ENCODE assay signal across 33 mouse cellular contexts in the genomic region with DNA sequence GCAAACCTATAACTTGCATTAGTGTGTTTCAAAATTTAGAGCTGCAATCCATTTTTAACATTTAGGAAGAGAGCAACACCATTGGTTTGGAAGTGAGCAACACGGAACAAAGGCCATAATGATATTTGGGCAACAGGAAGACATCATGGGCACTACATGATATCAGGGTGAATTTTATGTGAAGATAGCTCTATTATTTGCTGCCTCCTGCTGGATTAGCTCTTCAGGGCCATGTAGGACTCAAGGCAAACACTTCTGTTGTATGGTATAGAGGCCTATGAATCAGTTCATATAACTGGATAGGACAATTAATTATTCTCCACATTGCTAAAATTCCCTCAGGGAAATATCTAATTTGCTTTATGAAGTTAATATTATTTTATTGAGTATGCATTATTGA.
"Had no signal": no experiment of that assay in that cellular context is flagged by ENCODE, and none has a peak within 500 bp of the region (broad histone marks: within the 10 kb centered on the region; RNA-seq: fewer than 3 reads in every experiment).

No protein-coding gene starts in this region.

- H3K36me3 ChIP-seq: heart, embryonic 10.5 days; heart, embryonic 12.5 days; heart, embryonic 13.5 days; heart, embryonic 15.5 days; hindbrain, embryonic 10.5 days; hindbrain, embryonic 12.5 days; hindbrain, embryonic 13.5 days; hindbrain, embryonic 15.5 days; kidney, embryonic 15.5 days had no signal

- ATAC-seq: hindbrain, embryonic 16.5 days; hindbrain, postnatal 0 days; inflammation-experienced regulatory T-cells, adult 6 months; intestine, embryonic 16.5 days; intestine, postnatal 0 days had no signal

- H3K4me2 ChIP-seq: heart, embryonic 11.5 days; heart, embryonic 12.5 days; heart, embryonic 13.5 days; heart, embryonic 15.5 days; hindbrain, embryonic 12.5 days; hindbrain, embryonic 13.5 days; hindbrain, embryonic 14.5 days; hindbrain, embryonic 15.5 days; kidney, embryonic 15.5 days had no signal

- H3K9ac ChIP-seq: heart, embryonic 12.5 days; heart, embryonic 13.5 days; heart, embryonic 15.5 days; hindbrain, embryonic 12.5 days; hindbrain, embryonic 13.5 days; hindbrain, embryonic 14.5 days; hindbrain, embryonic 15.5 days; kidney, embryonic 15.5 days had no signal

- H3K9me3 ChIP-seq: heart, embryonic 10.5 days; heart, embryonic 12.5 days; heart, embryonic 13.5 days; heart, embryonic 15.5 days; hindbrain, embryonic 10.5 days; hindbrain, embryonic 12.5 days; hindbrain, embryonic 13.5 days; hindbrain, embryonic 15.5 days; kidney, embryonic 15.5 days had no signal

- DNase-seq: heart, postnatal 10 days; heart, postnatal 14 days; heart, postnatal 4 days; kidney, adult 11 months; kidney, adult 18-20 months; kidney, adult 2 months; kidney, adult 8-10 months; kidney, adult 9 months; kidney, postnatal 10 days; kidney, postnatal 14 days; kidney, postnatal 25 days; kidney, postnatal 36 days; kidney, postnatal 4 days; layer of hippocampus, adult 9-11 months; layer of hippocampus, postnatal 36 days had no signal

- H3K27ac ChIP-seq: heart, embryonic 10.5 days; heart, embryonic 13.5 days; heart, embryonic 15.5 days; hindbrain, embryonic 10.5 days; hindbrain, embryonic 12.5 days; hindbrain, embryonic 13.5 days; hindbrain, embryonic 14.5 days; hindbrain, embryonic 15.5 days; hindbrain, postnatal 0 days; kidney, embryonic 15.5 days; kidney, postnatal 0 days; left cerebral cortex, adult 2 months had no signal

- H3K4me3 ChIP-seq: heart, embryonic 10.5 days; heart, embryonic 12.5 days; heart, embryonic 13.5 days; heart, embryonic 15.5 days; hindbrain, embryonic 10.5 days; hindbrain, embryonic 12.5 days; hindbrain, embryonic 13.5 days; hindbrain, embryonic 15.5 days; kidney, embryonic 15.5 days; left cerebral cortex, adult 2 months had no signal

- H3K4me1 ChIP-seq: heart, embryonic 10.5 days; heart, embryonic 12.5 days; heart, embryonic 13.5 days; heart, embryonic 15.5 days; hindbrain, embryonic 10.5 days; hindbrain, embryonic 12.5 days; hindbrain, embryonic 15.5 days; kidney, embryonic 15.5 days had no signal

- H3K27me3 ChIP-seq: heart, embryonic 12.5 days; heart, embryonic 13.5 days; heart, embryonic 15.5 days; hindbrain, embryonic 12.5 days; hindbrain, embryonic 13.5 days; hindbrain, embryonic 15.5 days; kidney, embryonic 15.5 days had no signal
